Comparison of ENCODE assay signal across 23 mouse cellular contexts in genomic region chr13:35398192-35398591, GRCm38 (mm10).
A peak's percentile ranks its signal among the peaks of the same experiment; 100 is the strongest.
DNase-seq lines count a peak whose midpoint lies in the region; ATAC-seq and TF ChIP-seq lines count a peak whose summit lies in the region.
"Had no signal": no experiment of that assay in that cellular context is flagged by ENCODE, and none has a peak within 500 bp of the region (broad histone marks: within the 10 kb centered on the region; RNA-seq: fewer than 3 reads in every experiment).

No protein-coding gene starts in this region.

- peak overlapping the region; percentile 54 for H3K27ac ChIP-seq in heart, postnatal 0 days (ENCODE audit: low read depth)
- no peak overlapping the region for H3K27ac ChIP-seq in forebrain, embryonic 10.5 days
- no peak overlapping the region for H3K27ac ChIP-seq in limb, embryonic 10.5 days
- H3K27ac ChIP-seq: embryonic facial prominence, embryonic 12.5 days; forebrain, embryonic 12.5 days; hindbrain, embryonic 15.5 days had no signal

- H3K36me3 ChIP-seq in heart, postnatal 0 days (replicated peaks; ENCODE audit: control insufficient read depth, insufficient read depth, low read length) = no peaks in the 10 kb centered on the region
- no peaks in the 10 kb centered on the region for H3K36me3 ChIP-seq in forebrain, embryonic 10.5 days (replicated peaks)
- no peaks in the 10 kb centered on the region for H3K36me3 ChIP-seq in limb, embryonic 10.5 days
- H3K36me3 ChIP-seq: embryonic facial prominence, embryonic 12.5 days; forebrain, embryonic 12.5 days; hindbrain, embryonic 15.5 days had no signal

- peak; percentile 29; the same call in 1 of the 2 replicates for ATAC-seq in heart, postnatal 0 days (ENCODE audit: insufficient read depth, low read depth)
- peak; percentile 99 for ATAC-seq in frontal cortex, adult (ENCODE audit: low TSS enrichment)
- ATAC-seq: activated CD4-positive, CD25-positive, alpha-beta regulatory T cell, adult 4 months; intestine, embryonic 16.5 days had no signal

- no peaks in the 10 kb centered on the region for H3K9me3 ChIP-seq in heart, postnatal 0 days (replicated peaks; ENCODE audit: control insufficient read depth, low read length)
- no peaks in the 10 kb centered on the region for H3K9me3 ChIP-seq in forebrain, embryonic 10.5 days
- H3K9me3 ChIP-seq in limb, embryonic 10.5 days (replicated peaks) = no peaks in the 10 kb centered on the region
- H3K9me3 ChIP-seq: embryonic facial prominence, embryonic 12.5 days; forebrain, embryonic 12.5 days; hindbrain, embryonic 15.5 days had no signal

- TF ChIP-seq CTCF in heart, postnatal 0 days (IDR thresholded peaks at IDR 0.05; ENCODE audit: low read depth) = no peak

- H3K27me3 ChIP-seq in heart, postnatal 0 days (ENCODE audit: control insufficient read depth, insufficient read depth, low read length) = no peaks in the 10 kb centered on the region
- H3K27me3 ChIP-seq in forebrain, embryonic 10.5 days (ENCODE audit: poor library complexity, severe bottlenecking) = no peaks in the 10 kb centered on the region
- H3K27me3 ChIP-seq in limb, embryonic 10.5 days (ENCODE audit: low read depth, poor library complexity, severe bottlenecking) = no peaks in the 10 kb centered on the region
- H3K27me3 ChIP-seq: embryonic facial prominence, embryonic 12.5 days; forebrain, embryonic 12.5 days; hindbrain, embryonic 15.5 days had no signal

- intact Hi-C loops in heart, postnatal 14 days (cut with DNase I) = no loop called here
- intact Hi-C loops in left cerebral cortex, postnatal 14 days (cut with DNase I) = no loop called here

- TF ChIP-seq EP300 in heart, postnatal 0 days (IDR thresholded peaks at IDR 0.05; ENCODE audit: low read depth) = no peak

- no peak overlapping the region for H3K4me2 ChIP-seq in heart, postnatal 0 days (ENCODE audit: low read depth, low read length)
- H3K4me2 ChIP-seq: embryonic facial prominence, embryonic 12.5 days; forebrain, embryonic 12.5 days; hindbrain, embryonic 15.5 days had no signal

- peaks cover 23% of the 10 kb centered on the region for H3K4me1 ChIP-seq in heart, postnatal 0 days (ENCODE audit: control insufficient read depth, insufficient read depth)
- peaks cover 11% of the 10 kb centered on the region; the same call in 1 of the 2 replicates for H3K4me1 ChIP-seq in forebrain, embryonic 10.5 days
- H3K4me1 ChIP-seq in limb, embryonic 10.5 days = peaks cover 9% of the 10 kb centered on the region
- H3K4me1 ChIP-seq: forebrain, embryonic 12.5 days; hindbrain, embryonic 15.5 days had no signal

- WGBS in heart, postnatal 0 days = 38% methylated on average over 8 of the region's 8 CpGs
- 79% methylated on average over 8 of the region's 8 CpGs for WGBS in forebrain, embryonic 10.5 days
- 75% methylated on average over 8 of the region's 8 CpGs for WGBS in limb, embryonic 10.5 days

- H3K9ac ChIP-seq in heart, postnatal 0 days (replicated peaks; ENCODE audit: low read depth, low read length) = no peak overlapping the region
- H3K9ac ChIP-seq: embryonic facial prominence, embryonic 12.5 days; forebrain, embryonic 12.5 days; hindbrain, embryonic 15.5 days had no signal

- H3K4me3 ChIP-seq in heart, postnatal 0 days (ENCODE audit: low read depth, low read length) = no peak overlapping the region
- H3K4me3 ChIP-seq in forebrain, embryonic 10.5 days = no peak overlapping the region
- no peak overlapping the region for H3K4me3 ChIP-seq in limb, embryonic 10.5 days
- H3K4me3 ChIP-seq: embryonic facial prominence, embryonic 12.5 days; forebrain, embryonic 12.5 days; hindbrain, embryonic 15.5 days had no signal

- DNase-seq in heart, postnatal 0 days (ENCODE audit: low spot score) = no peak
- no peak for DNase-seq in heart, postnatal 14 days
- peak; percentile 64 for DNase-seq in brain, adult 2 months (ENCODE audit: low read depth, low spot score)
- peak; percentile 20 to 56 for DNase-seq in left cerebral cortex, postnatal 14 days (ENCODE audit: low spot score in 2 of 2)
- DNase-seq in forebrain, embryonic 10.5 days (ENCODE audit: extremely low spot score, low spot score) = no peak
- DNase-seq in urinary bladder, postnatal 14 days (ENCODE audit: low spot score) = no peak
- no peak for DNase-seq in limb, embryonic 10.5 days (ENCODE audit: low spot score)
- DNase-seq: adrenal gland, adult 8-10 months; cerebellum, adult 2 months; cerebellum, postnatal 25 days; gastrocnemius, postnatal 10 days; kidney, postnatal 25 days; liver; lung, postnatal 4 days; midbrain, embryonic 14.5 days; retina, postnatal 1 day; thymus, postnatal 14 days had no signal

Comparison
In these comparisons a context has a peak if more than half of its experiments do, and no peak if none do; other contexts are left out.
1. DNase-seq: peak in brain, adult 2 months (single experiment) and left cerebral cortex, postnatal 14 days (2 of 2); none in heart, postnatal 0 days (single experiment), heart, postnatal 14 days (0 of 2), forebrain, embryonic 10.5 days (single experiment), urinary bladder, postnatal 14 days (single experiment) and limb, embryonic 10.5 days (single experiment).